Mouse (Mus musculus) olfactory bulb, adult 2 months (tissue): ENCODE results near the gene Klhl5.

Source experiments
- CTCF ChIP-seq: fragments of 200-500 bp; IDR thresholded peaks from 2 replicates; pipeline ENCODE4 v1.5.1; 2012; ENCODE audit warnings: low read depth, mild to moderate bottlenecking, low read length, moderate library complexity; ENCODE audit not compliant: insufficient read depth
- POLR2A ChIP-seq: fragments of 200-500 bp; IDR thresholded peaks from 2 replicates; pipeline ENCODE4 v1.6.1; 2012; ENCODE audit warnings: mild to moderate bottlenecking, low read depth, low read length, moderate library complexity; ENCODE audit not compliant: insufficient read depth

GRCm38 (mm10) chr5:65101209-65101608 lies 6.1 kb upstream of the Klhl5 start:
- TF ChIP-seq POLR2A: no peak
- TF ChIP-seq CTCF: no peak
